Mouse (Mus musculus): ENCODE data around the gene Lingo2.

- TF ChIP-seq CTCF (IDR thresholded peaks at IDR 0.05): no peak
- no peak for TF ChIP-seq EP300 (IDR thresholded peaks at IDR 0.05)
Observed at GRCm38 (mm10) chr4:36040361-36040760, 911.2 kb downstream of the Lingo2 start.
